Mouse (Mus musculus) hindbrain, postnatal 0 days (tissue): ENCODE measurements around the gene Ephx4. TPM values are rescaled to one million over a fixed set of nuclear protein-coding genes. Genes with fewer than 3 reads are reported as not detected.

ENCODE experiments used
- ATAC-seq: fragments of 200-750 bp; cut with Nextera tagmentation; 2 replicates; pipeline ENCODE4 v1.8.0; 2017; ENCODE audit warnings: mild to moderate bottlenecking, moderate TSS enrichment, moderate library complexity
- DNase-seq: peaks from one replicate; pipeline ENCODE4 v3.0.0-alpha.2; 2015; ENCODE audit warnings: low spot score
- H3K27ac ChIP-seq: fragments of 300-500 bp; sonication (generic); 2 replicates; pipeline ENCODE4 v1.5.1; 2014; ENCODE audit warnings: mild to moderate bottlenecking
- H3K27me3 ChIP-seq: fragments of 300-500 bp; sonication (generic); 2 replicates; pipeline ENCODE4 v1.6.1; 2014; ENCODE audit warnings: low read length, mixed read lengths; ENCODE audit not compliant: insufficient read depth
- H3K36me3 ChIP-seq: fragments of 300-500 bp; sonication (generic); 2 replicates; pipeline ENCODE4 v1.6.1; 2014; ENCODE audit warnings: low read length, mixed read lengths; ENCODE audit not compliant: insufficient read depth
- H3K4me1 ChIP-seq: fragments of 300-500 bp; sonication (generic); 2 replicates; pipeline ENCODE4 v1.6.1; 2014; ENCODE audit warnings: antibody characterized with exemption, low read length, mixed read lengths; ENCODE audit not compliant: insufficient read depth
- H3K4me2 ChIP-seq: fragments of 300-500 bp; sonication (generic); 2 replicates; pipeline ENCODE4 v1.6.1; 2014; ENCODE audit warnings: low read depth, mild to moderate bottlenecking, low read length, moderate library complexity, mixed read lengths
- H3K4me3 ChIP-seq: fragments of 300-500 bp; sonication (generic); 2 replicates; pipeline ENCODE4 v1.5.1; 2014; ENCODE audit warnings: low read length
- H3K9ac ChIP-seq: fragments of 300-500 bp; sonication (generic); replicated peaks from 2 replicates; pipeline ENCODE4 v1.6.1; 2014; ENCODE audit warnings: mild to moderate bottlenecking, low read length, moderate library complexity, mixed read lengths
- H3K9me3 ChIP-seq: fragments of 300-500 bp; sonication (generic); 2 replicates; pipeline ENCODE4 v1.6.1; 2016; ENCODE audit warnings: low read length, mixed read lengths
- CTCF ChIP-seq: IDR thresholded peaks from 2 replicates; pipeline ENCODE4 v1.5.1; 2016; ENCODE audit warnings: antibody characterized with exemption, control low read depth, low read depth
- WGBS: fragments of 180-500 bp; shearing (Covaris S2); extraction: QIAGEN DNeasy Blood & Tissue Kit; methylation state at CpG from one replicate; pipeline ENCODE4 v1.1.7; 2014; 5-methylcytosine and 5-hydroxymethylcytosine counted together
- polyA plus RNA-seq: library from polyadenylated mRNA; unstranded; fragments of >200 nt; fragmentation: Nextera tagmentation; extraction: Ambion mirVana; gene quantifications from 2 replicates; pipeline ENCODE4 v1.2.1, GENCODE M21; 2015
- total RNA-seq: library from RNA; depleted of rRNA; stranded (reverse); fragments of >200 nt; gene quantifications from 2 replicates; pipeline ENCODE4 v1.2.3, GENCODE M21; 2014

Gene Ephx4
- total and polyA plus RNA-seq, 2 experiments from 2014 or later: 1.8 to 5.5 TPM

- no peak within 1 kb of the TSS for H3K27ac ChIP-seq
- no peaks in the 10 kb centered on the region for H3K9me3 ChIP-seq
- H3K9ac ChIP-seq: no peak within 1 kb of the TSS
- ATAC-seq: no peak
- no peak within 1 kb of the TSS for H3K4me3 ChIP-seq
- H3K27me3 ChIP-seq: no peaks in the 10 kb centered on the region
- 80% methylated on average over 3 of the region's 3 CpGs for WGBS
- no peaks in the 10 kb centered on the region for H3K4me1 ChIP-seq
- no peak within 1 kb of the TSS for H3K4me2 ChIP-seq
- TF ChIP-seq CTCF: no peak
- H3K36me3 ChIP-seq: no peaks in the 10 kb centered on the region
- DNase-seq: no peak
These were observed 28.7 kb downstream of the Ephx4 start, which contains the start of gene Lpcat2b for GRCm38 (mm10) chr5:107431249-107431648. Lpcat2b (plus strand) TSS chr5:107431549.

- TF ChIP-seq CTCF: no peak
These were observed 31.5 kb downstream of the Ephx4 start for GRCm38 (mm10) chr5:107434001-107434400.

GRCm38 (mm10) chr5:107436185-107436584 is 33.6 kb downstream of the Ephx4 start:
- H3K4me3 ChIP-seq: no peak overlapping the region
- H3K27me3 ChIP-seq: no peaks in the 10 kb centered on the region
- no peak for ATAC-seq
- TF ChIP-seq CTCF: no peak
- no peak overlapping the region for H3K27ac ChIP-seq
- H3K9me3 ChIP-seq: no peaks in the 10 kb centered on the region
- no peak overlapping the region for H3K9ac ChIP-seq
- H3K36me3 ChIP-seq: no peaks in the 10 kb centered on the region
- no peaks in the 10 kb centered on the region for H3K4me1 ChIP-seq
- 84% methylated on average over 6 of the region's 6 CpGs for WGBS
- no peak overlapping the region for H3K4me2 ChIP-seq
- no peak for DNase-seq

More at GRCm38 (mm10) chr5:107434001-107434400, 31.5 kb downstream of the Ephx4 start:
- Histone ChIP-seq H3K9me3 (no peaks in the 10 kb centered on the region), H3K9ac (no peak overlapping the region), H3K4me1 (no peaks in the 10 kb centered on the region), H3K27me3 (no peaks in the 10 kb centered on the region), H3K27ac (no peak overlapping the region), H3K4me2 (no peak overlapping the region), H3K36me3 (no peaks in the 10 kb centered on the region), H3K4me3 (no peak overlapping the region)
- WGBS: 81% methylated on average over 5 of the region's 5 CpGs
- no peak for DNase-seq
- no peak for ATAC-seq

GRCm38 (mm10) chr5:107436587-107437209 is 34.2 kb downstream of the Ephx4 start:
- H3K27me3 ChIP-seq: no peaks in the 10 kb centered on the region
- no peak overlapping the region for H3K27ac ChIP-seq
- no peaks in the 10 kb centered on the region for H3K4me1 ChIP-seq
- H3K4me3 ChIP-seq: no peak overlapping the region
- no peak overlapping the region for H3K4me2 ChIP-seq
- TF ChIP-seq CTCF: no peak
- no peak overlapping the region for H3K9ac ChIP-seq
- DNase-seq (no peak), ATAC-seq (no peak)
- WGBS: 90% methylated on average over 6 of the region's 6 CpGs
- H3K36me3 ChIP-seq: no peaks in the 10 kb centered on the region
- no peaks in the 10 kb centered on the region for H3K9me3 ChIP-seq

GRCm38 (mm10) chr5:107437464-107438281 is 35.1 kb downstream of the Ephx4 start, which contains the start of gene Btbd8:
Btbd8 (plus strand) TSS chr5:107437997.
- H3K36me3 ChIP-seq: no peaks in the 10 kb centered on the region
- DNase-seq (peak; percentile 98), ATAC-seq (peak; percentile 96)
- H3K4me1 ChIP-seq: no peaks in the 10 kb centered on the region
- WGBS: under 1% methylated on average over 47 of the region's 51 CpGs
- no peaks in the 10 kb centered on the region for H3K27me3 ChIP-seq
- H3K9me3 ChIP-seq: no peaks in the 10 kb centered on the region
- H3K27ac ChIP-seq: peak within 1 kb of the TSS; percentile 91
- H3K4me3 ChIP-seq: peak within 1 kb of the TSS; percentile 89
- no peak for TF ChIP-seq CTCF
- H3K4me2 ChIP-seq: peak within 1 kb of the TSS; percentile 62
- peak within 1 kb of the TSS; percentile 93 for H3K9ac ChIP-seq

GRCm38 (mm10) chr5:107438353-107438752 is 35.8 kb downstream of the Ephx4 start:
- TF ChIP-seq CTCF: 0 out of 2 replicates have a peak, but pooled peaks have one; percentile 13
- ATAC-seq: peak; percentile 24; the same call in 1 of the 2 replicates
- Histone ChIP-seq H3K9ac (peak overlapping the region; percentile 93), H3K27ac (peak overlapping the region; percentile 91), H3K9me3 (no peaks in the 10 kb centered on the region), H3K4me3 (peak overlapping the region; percentile 89), H3K27me3 (no peaks in the 10 kb centered on the region), H3K36me3 (no peaks in the 10 kb centered on the region), H3K4me2 (peak overlapping the region; percentile 62), H3K4me1 (no peaks in the 10 kb centered on the region)
- 19% methylated on average over 7 of the region's 7 CpGs for WGBS
- DNase-seq: peak; percentile 42

- H3K36me3 ChIP-seq: no peaks in the 10 kb centered on the region
- H3K27me3 ChIP-seq: no peaks in the 10 kb centered on the region
- no peak for ATAC-seq
- H3K4me2 ChIP-seq: no peak overlapping the region
- no peak for TF ChIP-seq CTCF
- no peak for DNase-seq
- 80% methylated on average over 5 of the region's 5 CpGs for WGBS
- H3K27ac ChIP-seq: no peak overlapping the region
- no peak overlapping the region for H3K4me3 ChIP-seq
- no peaks in the 10 kb centered on the region for H3K9me3 ChIP-seq
- no peaks in the 10 kb centered on the region for H3K4me1 ChIP-seq
- no peak overlapping the region for H3K9ac ChIP-seq
These were observed 39.3 kb downstream of the Ephx4 start for GRCm38 (mm10) chr5:107441881-107442280.
